Mouse (Mus musculus) CH12.LX (cell line): ENCODE measurements around the gene Sh3d21. TPM values are rescaled to one million over a fixed set of nuclear protein-coding genes. Genes with fewer than 3 reads are reported as not detected.

Source experiments
- DNase-seq: peaks from one replicate; pipeline ENCODE4 v3.0.0-alpha.2; 2013; ENCODE audit errors: extremely low read depth
- H3K27ac ChIP-seq: 2 replicates; pipeline ENCODE4 v1.5.1; 2012; ENCODE audit warnings: low read depth, mild to moderate bottlenecking, control low read depth, moderate library complexity; ENCODE audit not compliant: insufficient read depth
- H3K27me3 ChIP-seq: replicated peaks from 2 replicates; pipeline ENCODE3; 2012; ENCODE audit warnings: inconsistent platforms
- H3K36me3 ChIP-seq, 2 experiments: replicated peaks in 1 of 2; 2 replicates each; pipeline versions ENCODE3 to v1.6.1; 2012; ENCODE audit warnings: inconsistent platforms in 1 of 2, low read length in 1 of 2, mild to moderate bottlenecking in 1 of 2, mixed read lengths in 1 of 2, moderate library complexity in 1 of 2; ENCODE audit not compliant: control insufficient read depth in 1 of 2, insufficient read depth in 1 of 2
- H3K4me1 ChIP-seq, 2 experiments: 2 replicates each; pipeline ENCODE4 v1.6.1; 2012; ENCODE audit warnings: inconsistent platforms in 1 of 2, moderate library complexity in 1 of 2; ENCODE audit not compliant: insufficient read depth in 2 of 2, control insufficient read depth in 1 of 2
- H3K4me2 ChIP-seq: 2 replicates; pipeline ENCODE4 v1.6.1; 2012; ENCODE audit warnings: low read depth, mild to moderate bottlenecking, control low read depth; ENCODE audit not compliant: poor library complexity, insufficient read depth, severe bottlenecking
- H3K4me3 ChIP-seq, 3 experiments: fragments of 150-350 bp in 1 of 3; sonication (generic) in 1 of 3; replicated peaks in 1 of 3; 2 replicates each; pipeline versions ENCODE3 to v1.5.1; 2011 to 2012; ENCODE audit warnings: low read depth in 2 of 3, low read length in 2 of 3, mild to moderate bottlenecking in 2 of 3, moderate library complexity in 2 of 3, control low read depth in 1 of 3, improper control_type of control experiment in 1 of 3, inconsistent platforms in 1 of 3, mixed read lengths in 1 of 3; ENCODE audit not compliant: poor library complexity in 1 of 3
- H3K79me2 ChIP-seq: replicated peaks from 2 replicates; pipeline ENCODE4 v1.6.1; 2012; ENCODE audit warnings: mild to moderate bottlenecking, moderate library complexity; ENCODE audit not compliant: control insufficient read depth, poor library complexity, insufficient read depth, severe bottlenecking; ENCODE audit errors: extremely low read depth
- H3K9ac ChIP-seq: 2 replicates; pipeline ENCODE4 v1.6.1; 2012; ENCODE audit warnings: low read depth, mild to moderate bottlenecking, control low read depth, moderate library complexity; ENCODE audit not compliant: insufficient read depth
- H3K9me3 ChIP-seq: replicated peaks from 2 replicates; pipeline ENCODE3; 2012; ENCODE audit warnings: low read length, inconsistent platforms, mixed read lengths
- CHD1 ChIP-seq: IDR thresholded peaks from 2 replicates; pipeline ENCODE4 v1.6.1; 2012; ENCODE audit warnings: low read depth, low read length, improper control_type of control experiment, inconsistent platforms
- CHD2 ChIP-seq: IDR thresholded peaks from 2 replicates; pipeline ENCODE4 v1.6.1; 2011; ENCODE audit warnings: low read length, improper control_type of control experiment
- CTCF ChIP-seq, 2 experiments: IDR thresholded peaks in 1 of 2; conservative IDR thresholded peaks in 1 of 2; 2 replicates each; pipeline ENCODE4 v1.5.1; 2011 to 2012; ENCODE audit warnings: low read depth in 2 of 2, low read length in 2 of 2, improper control_type of control experiment in 1 of 2, inconsistent platforms in 1 of 2, mild to moderate bottlenecking in 1 of 2, moderate library complexity in 1 of 2
- E2F4 ChIP-seq: IDR thresholded peaks from 2 replicates; pipeline ENCODE4 v1.6.1; 2011; ENCODE audit warnings: low read depth, low read length, improper control_type of control experiment; ENCODE audit not compliant: insufficient replicate concordance
- EP300 ChIP-seq: IDR thresholded peaks from 2 replicates; pipeline ENCODE4 v1.6.1; 2011; ENCODE audit warnings: low read length, improper control_type of control experiment
- ETS1 ChIP-seq: conservative IDR thresholded peaks from 2 replicates; pipeline ENCODE4 v1.6.1; 2012; ENCODE audit warnings: low read depth, mild to moderate bottlenecking, inconsistent platforms, low read length, improper control_type of control experiment, moderate library complexity
- IRF4 ChIP-seq: IDR thresholded peaks from 2 replicates; pipeline ENCODE4 v1.6.1; 2014; ENCODE audit warnings: low read depth, mild to moderate bottlenecking, inconsistent platforms, low read length, improper control_type of control experiment
- JUN ChIP-seq: IDR thresholded peaks from 2 replicates; pipeline ENCODE4 v1.6.1; 2011; ENCODE audit warnings: low read depth, mild to moderate bottlenecking, low read length, improper control_type of control experiment, moderate library complexity; ENCODE audit not compliant: insufficient read depth
- JUND ChIP-seq: conservative IDR thresholded peaks from 2 replicates; pipeline ENCODE4 v1.6.1; 2011; ENCODE audit warnings: low read depth, low read length, improper control_type of control experiment
- KAT2A ChIP-seq: IDR thresholded peaks from 2 replicates; pipeline ENCODE4 v1.6.1; 2012; ENCODE audit warnings: low read length, improper control_type of control experiment, inconsistent platforms; ENCODE audit not compliant: insufficient replicate concordance
- MAFK ChIP-seq: IDR thresholded peaks from 2 replicates; pipeline ENCODE4 v1.6.1; 2011; ENCODE audit warnings: low read length, improper control_type of control experiment; ENCODE audit not compliant: insufficient replicate concordance
- MAX ChIP-seq: IDR thresholded peaks from 2 replicates; pipeline ENCODE4 v1.6.1; 2011; ENCODE audit warnings: low read length, improper control_type of control experiment
- MAZ ChIP-seq: IDR thresholded peaks from 2 replicates; pipeline ENCODE4 v1.6.1; 2012; ENCODE audit warnings: low read depth, mild to moderate bottlenecking, inconsistent platforms, low read length, improper control_type of control experiment, moderate library complexity
- MEF2A ChIP-seq: IDR thresholded peaks from 2 replicates; pipeline ENCODE4 v1.6.1; 2014; ENCODE audit warnings: low read depth, mild to moderate bottlenecking, inconsistent platforms, low read length, improper control_type of control experiment, borderline replicate concordance
- MXI1 ChIP-seq: IDR thresholded peaks from 2 replicates; pipeline ENCODE4 v1.6.1; 2011; ENCODE audit warnings: mild to moderate bottlenecking, low read depth, low read length, improper control_type of control experiment
- NRF1 ChIP-seq: IDR thresholded peaks from 2 replicates; pipeline ENCODE4 v1.6.1; 2014; ENCODE audit warnings: low read depth, mild to moderate bottlenecking, inconsistent platforms, low read length, improper control_type of control experiment, moderate library complexity
- POLR2AphosphoS2 ChIP-seq: IDR thresholded peaks from 2 replicates; pipeline ENCODE4 v1.6.1; 2011; ENCODE audit warnings: low read depth, low read length, improper control_type of control experiment
- RAD21 ChIP-seq: IDR thresholded peaks from 2 replicates; pipeline ENCODE4 v1.6.1; 2011; ENCODE audit warnings: low read depth, mild to moderate bottlenecking, low read length, improper control_type of control experiment, moderate library complexity
- SIN3A ChIP-seq: IDR thresholded peaks from 2 replicates; pipeline ENCODE4 v1.6.1; 2012; ENCODE audit warnings: low read length, improper control_type of control experiment, inconsistent platforms
- TBP ChIP-seq: conservative IDR thresholded peaks from 2 replicates; pipeline ENCODE4 v1.6.1; 2011; ENCODE audit warnings: low read depth, low read length, improper control_type of control experiment
- UBTF ChIP-seq: IDR thresholded peaks from 2 replicates; pipeline ENCODE4 v1.6.1; 2012; ENCODE audit warnings: low read depth, mild to moderate bottlenecking, inconsistent platforms, low read length, improper control_type of control experiment, moderate library complexity
- USF1 ChIP-seq: IDR thresholded peaks from 2 replicates; pipeline ENCODE4 v1.6.1; 2014; ENCODE audit warnings: low read depth, mild to moderate bottlenecking, inconsistent platforms, low read length, improper control_type of control experiment
- ZC3H11A ChIP-seq: IDR thresholded peaks from 2 replicates; pipeline ENCODE4 v1.6.1; 2012; ENCODE audit warnings: low read depth, mild to moderate bottlenecking, inconsistent platforms, low read length, improper control_type of control experiment
- ZKSCAN1 ChIP-seq: IDR thresholded peaks from 2 replicates; pipeline ENCODE4 v1.6.1; 2012; ENCODE audit warnings: low read depth, inconsistent platforms, low read length, improper control_type of control experiment, borderline replicate concordance
- ZMIZ1 ChIP-seq: IDR thresholded peaks from 2 replicates; pipeline ENCODE4 v1.6.1; 2012; ENCODE audit warnings: low read depth, mild to moderate bottlenecking, inconsistent platforms, low read length, improper control_type of control experiment
- ZNF384 ChIP-seq: IDR thresholded peaks from 2 replicates; pipeline ENCODE4 v1.6.1; 2012; ENCODE audit warnings: low read depth, low read length, improper control_type of control experiment, inconsistent platforms
- dilution Hi-C: fragments of 300-500 bp; cut with MboI; formaldehyde crosslinking; loops from 2 replicates; pipeline ENCODE4 v1.14.3; 2020; ENCODE audit warnings: low sequenced_read_pairs; ENCODE audit not compliant: extremely low pct_unique_long_range_greater_than_20kb, extremely low pct_ligation_motif_present
- in situ Hi-C: fragments of 300-500 bp; cut with MboI; formaldehyde crosslinking; loops from 3 replicates; pipeline ENCODE4 v1.14.3; 2019; ENCODE audit warnings: low sequenced_read_pairs, low pct_ligation_motif_present, low pct_unique_long_range_greater_than_20kb, mixed read lengths
- polyA plus RNA-seq: library from polyadenylated mRNA; unstranded; fragments of >175 nt; gene quantifications from 2 replicates; pipeline ENCODE4 v1.2.1, GENCODE M21; 2012; ENCODE audit warnings: low read depth; ENCODE audit not compliant: insufficient read length
- total RNA-seq, 2 experiments: library from RNA; depleted of rRNA; stranded (reverse); fragments of 300-350 nt in 1 of 2; fragments of >200 nt in 1 of 2; gene quantifications; 2 replicates each; pipeline ENCODE4 v1.2.3; 2012 to 2014

The Sh3d21 gene
- total and polyA plus RNA-seq, 3 experiments, result 0.21 to 0.46 (median 0.35) TPM

DNA sequence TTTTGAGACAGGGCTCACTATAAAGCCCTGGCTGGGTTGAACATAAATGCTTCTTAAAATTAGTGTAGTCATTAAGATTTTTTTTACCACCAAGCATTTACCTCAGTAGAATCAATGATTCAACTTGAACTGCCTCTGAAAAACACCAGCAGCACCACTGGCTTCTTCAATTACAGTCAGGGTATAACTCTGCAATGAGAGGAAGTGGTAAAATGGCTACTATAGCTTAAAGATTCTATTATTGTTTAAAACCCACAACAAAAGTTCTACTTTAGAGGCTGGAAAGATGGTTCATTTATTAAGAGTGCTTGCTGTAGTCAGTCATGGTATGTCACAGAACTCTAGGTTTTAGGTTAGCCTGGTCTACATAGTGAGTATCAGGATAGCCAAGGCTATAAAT lies 30.9 kb upstream of the Sh3d21 start (continued):
- TF ChIP-seq JUND (no peak), MEF2A (no peak), MAX (no peak)

DNA sequence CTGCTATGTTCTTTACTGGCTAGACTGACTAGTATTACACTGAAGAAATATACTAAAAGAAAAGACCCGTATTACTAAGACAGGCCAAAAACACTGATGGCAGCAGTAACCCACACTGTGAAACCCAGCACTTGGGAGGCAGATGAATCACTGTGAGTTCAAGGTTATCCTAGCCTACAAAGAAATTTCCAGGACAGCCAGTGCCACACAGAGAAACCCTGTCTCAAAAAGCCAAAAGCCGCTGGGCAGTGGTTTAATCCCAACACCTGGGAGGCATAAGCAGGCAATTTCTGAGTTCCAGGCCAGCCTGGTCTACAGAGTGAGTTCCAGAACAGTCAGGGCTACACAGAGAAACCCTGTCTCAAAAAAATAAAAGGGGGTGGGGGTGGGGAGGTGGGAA lies 27.3 kb upstream of the Sh3d21 start:
- Histone ChIP-seq H3K27ac (no peak overlapping the region), H3K4me2 (no peak overlapping the region), H3K4me3 (no peak overlapping the region), H3K36me3 (peaks cover 43 to 88% of the 10 kb centered on the region in 2 experiments), H3K9ac (no peak overlapping the region), H3K4me1 (peaks cover 0 to 23% of the 10 kb centered on the region in 2 experiments; a peak in 2 of 4 replicates), H3K27me3 (no peaks in the 10 kb centered on the region), H3K9me3 (no peaks in the 10 kb centered on the region), H3K79me2 (peaks cover 95% of the 10 kb centered on the region)
- no peak for TF ChIP-seq JUND
- no peak for TF ChIP-seq ZC3H11A
- TF ChIP-seq KAT2A, result no peak
- TF ChIP-seq CTCF (conservative IDR thresholded peaks at IDR 0.05 in 1 of 2, IDR thresholded peaks at IDR 0.05 in 1 of 2; ENCODE audit: low read depth in 2 of 2, low read length in 2 of 2), result no peak
- no peak for TF ChIP-seq MAFK
- TF ChIP-seq USF1, result no peak
- no peak for TF ChIP-seq CHD1
- no peak for TF ChIP-seq MEF2A
- TF ChIP-seq IRF4, result no peak
- no peak for TF ChIP-seq SIN3A
- no peak for TF ChIP-seq E2F4
- no peak for TF ChIP-seq NRF1
- TF ChIP-seq ZMIZ1, result no peak
- dilution Hi-C loops, result no loop called here
- in situ Hi-C loops, result no loop called here
- DNase-seq, result no peak

DNA sequence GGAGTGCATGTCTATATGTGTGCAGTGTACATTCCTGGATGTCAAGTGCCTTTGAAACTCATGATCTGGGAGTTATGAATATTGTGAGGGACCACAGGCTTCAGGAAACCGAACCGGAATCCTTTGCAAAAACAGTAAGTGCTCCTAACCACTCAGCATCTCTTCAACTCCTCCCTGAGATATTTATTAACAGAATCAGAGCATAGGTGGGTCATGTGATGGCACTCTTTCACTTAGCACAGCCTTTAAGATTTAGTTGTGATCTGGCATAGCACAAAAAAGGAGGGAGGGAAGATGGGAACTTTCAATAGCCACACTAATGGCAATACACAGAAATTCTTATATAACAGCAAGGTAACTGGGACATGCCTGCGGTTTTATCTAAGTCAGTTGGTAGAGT lies 23.8 kb upstream of the Sh3d21 start:
- H3K27ac ChIP-seq, result no peak overlapping the region
- in situ Hi-C loops, result no loop called here
- peaks cover 0 to 21% of the 10 kb centered on the region in 2 experiments; a peak in 2 of 4 replicates for H3K4me1 ChIP-seq

More for the DNA sequence above, 23.8 kb upstream of the Sh3d21 start:
- no peaks in the 10 kb centered on the region for H3K27me3 ChIP-seq
- H3K9ac ChIP-seq, result no peak overlapping the region
- no peak for DNase-seq
- no peak overlapping the region for H3K4me2 ChIP-seq
- no peaks in the 10 kb centered on the region for H3K9me3 ChIP-seq
- peaks cover 92% of the 10 kb centered on the region for H3K79me2 ChIP-seq
- dilution Hi-C loops, result no loop called here
- peaks cover 38 to 89% of the 10 kb centered on the region in 2 experiments for H3K36me3 ChIP-seq
- no peak for TF ChIP-seq POLR2AphosphoS2
- TF ChIP-seq JUND, result no peak
- no peak for TF ChIP-seq RAD21
- TF ChIP-seq UBTF, result no peak
- no peak for TF ChIP-seq ETS1
- TF ChIP-seq MXI1, result no peak
- TF ChIP-seq EP300, result no peak
- TF ChIP-seq TBP, result no peak
- no peak for TF ChIP-seq CHD2
- no peak for TF ChIP-seq ZKSCAN1
- TF ChIP-seq IRF4, result no peak
- no peak for TF ChIP-seq MAZ
- TF ChIP-seq ZNF384, result no peak
- TF ChIP-seq JUN, result no peak
- H3K4me3 ChIP-seq, result no peak overlapping the region
